Mouse (Mus musculus) ES-E14 (cell line): ENCODE data around the gene Cpped1. TPM values are rescaled to one million over a fixed set of nuclear protein-coding genes. Genes with fewer than 3 reads are reported as not detected.

Experiments
- DNase-seq: peaks from one replicate; pipeline ENCODE4 v3.0.0-alpha.2; 2013; ENCODE audit warnings: low read depth, low spot score
- H3K27ac ChIP-seq: 2 replicates; pipeline ENCODE4 v1.5.1; 2012; ENCODE audit warnings: low read depth, mild to moderate bottlenecking, low read length, moderate library complexity, mixed read lengths; ENCODE audit not compliant: poor library complexity, insufficient read depth, severe bottlenecking
- H3K36me3 ChIP-seq: 2 replicates; pipeline ENCODE4 v1.6.1; 2012; ENCODE audit warnings: mild to moderate bottlenecking, low read length, moderate library complexity, mixed read lengths; ENCODE audit not compliant: control insufficient read depth, poor library complexity, insufficient read depth, severe bottlenecking
- H3K4me1 ChIP-seq, 2 experiments: fragments of 150-350 bp in 1 of 2; sonication (generic) in 1 of 2; 2 replicates each; pipeline ENCODE4 v1.6.1; 2012; ENCODE audit warnings: low read length in 2 of 2, mild to moderate bottlenecking in 1 of 2, mixed read lengths in 1 of 2; ENCODE audit not compliant: control insufficient read depth in 2 of 2, insufficient read depth in 2 of 2, poor library complexity in 1 of 2
- H3K4me3 ChIP-seq, 2 experiments: fragments of 150-350 bp in 1 of 2; sonication (generic) in 1 of 2; 2 replicates each; pipeline ENCODE4 v1.5.1; 2012; ENCODE audit warnings: low read length in 2 of 2, low read depth in 1 of 2, mild to moderate bottlenecking in 1 of 2, mixed read lengths in 1 of 2; ENCODE audit not compliant: insufficient read depth in 1 of 2, poor library complexity in 1 of 2, severe bottlenecking in 1 of 2
- H3K9ac ChIP-seq: 2 replicates; pipeline ENCODE4 v1.6.1; 2012; ENCODE audit warnings: low read depth, mild to moderate bottlenecking, low read length, mixed read lengths; ENCODE audit not compliant: poor library complexity, insufficient read depth, severe bottlenecking
- H3K9me3 ChIP-seq: fragments of 150-350 bp; sonication (generic); 2 replicates; pipeline ENCODE4 v1.6.1; 2012; ENCODE audit warnings: low read depth, mild to moderate bottlenecking, low read length; ENCODE audit not compliant: control insufficient read depth, insufficient read depth
- CHD2 ChIP-seq: IDR thresholded peaks from 2 replicates; pipeline ENCODE4 v1.6.1; 2014; ENCODE audit warnings: mild to moderate bottlenecking, low read depth, low read length, inconsistent platforms
- HCFC1 ChIP-seq: IDR thresholded peaks from 2 replicates; pipeline ENCODE4 v1.6.1; 2012; ENCODE audit warnings: low read length, inconsistent platforms, borderline replicate concordance; ENCODE audit not compliant: insufficient read depth
- MAFK ChIP-seq: IDR thresholded peaks from 2 replicates; pipeline ENCODE4 v1.6.1; 2014; ENCODE audit warnings: mild to moderate bottlenecking, low read depth, low read length, inconsistent platforms; ENCODE audit not compliant: insufficient read depth
- ZC3H11A ChIP-seq: IDR thresholded peaks from 2 replicates; pipeline ENCODE4 v1.6.1; 2012; ENCODE audit warnings: low read depth, mild to moderate bottlenecking, inconsistent platforms, low read length, borderline replicate concordance
- ZNF384 ChIP-seq: IDR thresholded peaks from 2 replicates; pipeline ENCODE4 v1.6.1; 2012; ENCODE audit warnings: low read depth, low read length, inconsistent platforms
- in situ Hi-C, 2 experiments: fragments of 600-800 bp; cut with MboI; formaldehyde crosslinking; loops; one replicate each; pipeline ENCODE4 v1.15.1; 2025; ENCODE audit warnings: low sequenced_read_pairs in 2 of 2, inconsistent platforms in 1 of 2; ENCODE audit not compliant: unreplicated experiment in 2 of 2
- total RNA-seq: library from RNA; depleted of rRNA; stranded (reverse); fragments of 300-350 nt; gene quantifications from 2 replicates; pipeline ENCODE4 v1.2.3, GENCODE M21; 2012; rRNA removed

Cpped1 gene
- total RNA-seq, 1 experiment, result 10.8 TPM

- DNase-seq, result no peak
- Histone ChIP-seq H3K9me3 (no peaks in the 10 kb centered on the region), H3K4me3 (no peak overlapping the region), H3K36me3 (no peaks in the 10 kb centered on the region), H3K27ac (no peak overlapping the region), H3K9ac (no peak overlapping the region), H3K4me1 (no peaks in the 10 kb centered on the region; a peak in 1 of 4 replicates)
- in situ Hi-C loops, result no loop called here
- TF ChIP-seq ZNF384 (no peak), CHD2 (no peak), ZC3H11A (no peak), MAFK (no peak)
These were observed 153.8 kb downstream of the Cpped1 start for GRCm38 (mm10) chr16:11755281-11756066.

- H3K4me3 ChIP-seq, result no peak overlapping the region
- in situ Hi-C loops, result no loop called here
- no peak overlapping the region for H3K27ac ChIP-seq
- no peaks in the 10 kb centered on the region for H3K36me3 ChIP-seq
- no peaks in the 10 kb centered on the region; a peak in 1 of 4 replicates for H3K4me1 ChIP-seq
- no peak for DNase-seq
- H3K9ac ChIP-seq, result no peak overlapping the region
- H3K9me3 ChIP-seq, result no peaks in the 10 kb centered on the region
- TF ChIP-seq MAFK (no peak), ZNF384 (no peak), HCFC1 (no peak), CHD2 (no peak), ZC3H11A (no peak)
These were observed 155.1 kb downstream of the Cpped1 start for GRCm38 (mm10) chr16:11754136-11754535.

Other genes with a start within 250 kb of the Cpped1 start
- gene Shisa9, start 74.7 kb upstream of the Cpped1 start, total RNA-seq, result not detected in 2 replicates